Mouse (Mus musculus) limb, embryonic 11.5 days (tissue): ENCODE data around the gene Atp6v0e. TPM values are rescaled to one million over a fixed set of nuclear protein-coding genes. Genes with fewer than 3 reads are reported as not detected.

ENCODE experiments used
- ATAC-seq: fragments of 200-750 bp; cut with Nextera tagmentation; 2 replicates; pipeline ENCODE4 v1.8.0; 2017; ENCODE audit warnings: low read depth; ENCODE audit not compliant: insufficient number of reproducible peaks, low FRiP score, low TSS enrichment
- DNase-seq: peaks from one replicate; pipeline ENCODE4 v3.0.0-alpha.2; 2015; ENCODE audit warnings: low spot score
- H3K27ac ChIP-seq: fragments of 300-500 bp; sonication (generic); replicated peaks from 2 replicates; pipeline ENCODE4 v1.5.1; 2014; ENCODE audit warnings: low read depth, mild to moderate bottlenecking, low read length
- H3K27me3 ChIP-seq: fragments of 300-500 bp; sonication (generic); 2 replicates; pipeline ENCODE4 v1.6.1; 2014; ENCODE audit warnings: mild to moderate bottlenecking, low read length, mixed read lengths; ENCODE audit not compliant: control insufficient read depth, insufficient read depth
- H3K36me3 ChIP-seq: fragments of 300-500 bp; sonication (generic); 2 replicates; pipeline ENCODE4 v1.6.1; 2014; ENCODE audit warnings: mild to moderate bottlenecking, low read length, moderate library complexity, mixed read lengths; ENCODE audit not compliant: control insufficient read depth, insufficient read depth
- H3K4me1 ChIP-seq: fragments of 300-500 bp; sonication (generic); 2 replicates; pipeline ENCODE4 v1.6.1; 2014; ENCODE audit warnings: low read length, mixed read lengths; ENCODE audit not compliant: control insufficient read depth, insufficient read depth
- H3K4me2 ChIP-seq: fragments of 300-500 bp; sonication (generic); 2 replicates; pipeline ENCODE4 v1.6.1; 2014; ENCODE audit warnings: low read depth, mild to moderate bottlenecking, moderate library complexity; ENCODE audit not compliant: severe bottlenecking
- H3K4me3 ChIP-seq: fragments of 300-500 bp; sonication (generic); 2 replicates; pipeline ENCODE4 v1.5.1; 2014; ENCODE audit warnings: low read depth, low read length
- H3K9ac ChIP-seq: fragments of 300-500 bp; sonication (generic); 2 replicates; pipeline ENCODE4 v1.6.1; 2014; ENCODE audit warnings: mild to moderate bottlenecking, low read length
- H3K9me3 ChIP-seq: fragments of 300-500 bp; sonication (generic); 2 replicates; pipeline ENCODE4 v1.6.1; 2016; ENCODE audit warnings: low read length; ENCODE audit not compliant: control insufficient read depth
- WGBS: fragments of 180-500 bp; shearing (Covaris S2); extraction: QIAGEN DNeasy Blood & Tissue Kit; methylation state at CpG from one replicate; pipeline ENCODE4 v1.1.7; 2014; 5-methylcytosine and 5-hydroxymethylcytosine counted together
- polyA plus RNA-seq: library from polyadenylated mRNA; unstranded; fragments of >200 nt; fragmentation: Nextera tagmentation; extraction: Ambion mirVana; gene quantifications from 2 replicates; pipeline ENCODE4 v1.2.1, GENCODE M21; 2014

Gene Atp6v0e
- polyA plus RNA-seq, 1 experiment from 2014 or later = 101 TPM

- H3K4me3 ChIP-seq = no peak overlapping the region
Observed at GRCm38 (mm10) chr17:26660192-26660912, 2.7 kb upstream of the Atp6v0e start.

GRCm38 (mm10) chr17:26662204-26662603 lies 827 bp upstream of the Atp6v0e start:
- Histone ChIP-seq H3K4me1 (no peaks in the 10 kb centered on the region), H3K27me3 (no peaks in the 10 kb centered on the region), H3K9me3 (no peaks in the 10 kb centered on the region), H3K4me2 (no peak overlapping the region), H3K4me3 (no peak overlapping the region; the same call in 1 of the 2 replicates), H3K27ac (no peak overlapping the region), H3K36me3 (no peaks in the 10 kb centered on the region), H3K9ac (no peak overlapping the region)
- ATAC-seq (no peak), DNase-seq (no peak)
- WGBS = 78% methylated on average over 5 of the region's 5 CpGs

More at GRCm38 (mm10) chr17:26660192-26660912, 2.7 kb upstream of the Atp6v0e start:
- H3K9me3 ChIP-seq = no peaks in the 10 kb centered on the region
- ATAC-seq = no peak
- WGBS = 27% methylated on average over 19 of the region's 21 CpGs
- H3K4me2 ChIP-seq = no peak overlapping the region
- DNase-seq = peak; percentile 84
- H3K27me3 ChIP-seq = no peaks in the 10 kb centered on the region
- no peak overlapping the region for H3K9ac ChIP-seq
- H3K36me3 ChIP-seq = peaks cover 6% of the 10 kb centered on the region; the same call in 1 of the 2 replicates
- H3K4me1 ChIP-seq = no peaks in the 10 kb centered on the region
- no peak overlapping the region for H3K27ac ChIP-seq

GRCm38 (mm10) chr17:26665600-26665999 lies 2.6 kb downstream of the Atp6v0e start:
- no peak overlapping the region for H3K27ac ChIP-seq
- ATAC-seq = no peak
- H3K36me3 ChIP-seq = no peaks in the 10 kb centered on the region
- DNase-seq = no peak
- no peaks in the 10 kb centered on the region for H3K4me1 ChIP-seq
- H3K4me3 ChIP-seq = no peak overlapping the region
- 86% methylated on average over 4 of the region's 4 CpGs for WGBS
- no peaks in the 10 kb centered on the region for H3K27me3 ChIP-seq
- H3K9ac ChIP-seq = no peak overlapping the region
- H3K4me2 ChIP-seq = no peak overlapping the region
- H3K9me3 ChIP-seq = no peaks in the 10 kb centered on the region

- Histone ChIP-seq H3K4me1 (no peaks in the 10 kb centered on the region), H3K9ac (no peak overlapping the region), H3K4me3 (no peak overlapping the region), H3K36me3 (no peaks in the 10 kb centered on the region), H3K9me3 (no peaks in the 10 kb centered on the region), H3K27me3 (no peaks in the 10 kb centered on the region), H3K27ac (no peak overlapping the region), H3K4me2 (no peak overlapping the region)
- WGBS = 71% methylated on average over 4 of the region's 4 CpGs
- DNase-seq (no peak), ATAC-seq (no peak)
Observed at GRCm38 (mm10) chr17:26671268-26671667, 8.2 kb downstream of the Atp6v0e start.

- Histone ChIP-seq H3K4me2 (peak overlapping the region; percentile 60), H3K27me3 (no peaks in the 10 kb centered on the region), H3K9me3 (no peaks in the 10 kb centered on the region), H3K36me3 (no peaks in the 10 kb centered on the region; the same call in 1 of the 2 replicates), H3K27ac (no peak overlapping the region), H3K4me3 (peak overlapping the region; percentile 75), H3K4me1 (no peaks in the 10 kb centered on the region), H3K9ac (no peak overlapping the region)
- no peak for ATAC-seq
- 30% methylated on average over 7 of the region's 7 CpGs for WGBS
- DNase-seq = no peak
Observed at GRCm38 (mm10) chr17:26675845-26676244, 12.8 kb downstream of the Atp6v0e start.

- ATAC-seq (peak; percentile 90), DNase-seq (peak; percentile 91)
- no peaks in the 10 kb centered on the region for H3K27me3 ChIP-seq
- H3K36me3 ChIP-seq = no peaks in the 10 kb centered on the region; the same call in 1 of the 2 replicates
- no peaks in the 10 kb centered on the region for H3K9me3 ChIP-seq
- H3K4me1 ChIP-seq = no peaks in the 10 kb centered on the region
- H3K4me3 ChIP-seq = peak overlapping the region; percentile 75
- no peak overlapping the region for H3K27ac ChIP-seq
- H3K4me2 ChIP-seq = peak overlapping the region; percentile 60
- peak overlapping the region; percentile 64 for H3K9ac ChIP-seq
- under 1% methylated on average over 30 of the region's 30 CpGs for WGBS
Observed at GRCm38 (mm10) chr17:26676252-26676615, 13.2 kb downstream of the Atp6v0e start.

GRCm38 (mm10) chr17:26676616-26677376 lies 13.8 kb downstream of the Atp6v0e start:
- H3K27me3 ChIP-seq = no peaks in the 10 kb centered on the region
- peak overlapping the region; percentile 60 for H3K4me2 ChIP-seq
- DNase-seq = no peak
- no peaks in the 10 kb centered on the region; the same call in 1 of the 2 replicates for H3K36me3 ChIP-seq
- peak overlapping the region; percentile 75 for H3K4me3 ChIP-seq
- WGBS = 5% methylated on average over 26 of the region's 26 CpGs
- no peak overlapping the region for H3K27ac ChIP-seq
- H3K9me3 ChIP-seq = no peaks in the 10 kb centered on the region
- no peaks in the 10 kb centered on the region for H3K4me1 ChIP-seq
- H3K9ac ChIP-seq = peak overlapping the region; percentile 64
- peak; percentile 76 for ATAC-seq

- H3K9me3 ChIP-seq = no peaks in the 10 kb centered on the region
- H3K4me1 ChIP-seq = no peaks in the 10 kb centered on the region
- 91% methylated on average over 7 of the region's 7 CpGs for WGBS
- H3K4me3 ChIP-seq = no peak overlapping the region
- H3K27ac ChIP-seq = no peak overlapping the region
- no peak overlapping the region for H3K4me2 ChIP-seq
- H3K27me3 ChIP-seq = no peaks in the 10 kb centered on the region
- no peak for ATAC-seq
- no peak overlapping the region for H3K9ac ChIP-seq
- no peak for DNase-seq
- no peaks in the 10 kb centered on the region; the same call in 1 of the 2 replicates for H3K36me3 ChIP-seq
Observed at GRCm38 (mm10) chr17:26677711-26678637, 14.9 kb downstream of the Atp6v0e start.
